Mouse (Mus musculus): ENCODE data around the gene Mgat5. TPM values are rescaled to one million over a fixed set of nuclear protein-coding genes. Genes with fewer than 3 reads are reported as not detected.
A peak's percentile ranks its signal among the peaks of the same experiment; 100 is the strongest.

The Mgat5 gene
- total RNA-seq, 2 experiments from 2014 or later: 0.79 to 1.5 TPM

- no peak for TF ChIP-seq CTCF (IDR thresholded peaks at IDR 0.05)
- no peak overlapping the region for H3K27ac ChIP-seq
- no peak for DNase-seq
- no peak overlapping the region for H3K4me3 ChIP-seq
- intact Hi-C loops (cut with DNase I): no loop called here
Measured at GRCm38 (mm10) chr1:127347878-127348620, 143.2 kb downstream of the Mgat5 start.

- DNase-seq: peak; percentile 34
- intact Hi-C loops (cut with DNase I): no loop called here
- no peak for TF ChIP-seq CTCF (IDR thresholded peaks at IDR 0.05)
- H3K27ac ChIP-seq: no peak overlapping the region
- no peak overlapping the region for H3K4me3 ChIP-seq
Measured at GRCm38 (mm10) chr1:127348642-127349341, 144.0 kb downstream of the Mgat5 start.

- no peak overlapping the region for H3K4me3 ChIP-seq
- intact Hi-C loops (cut with DNase I): no loop called here
- TF ChIP-seq CTCF (IDR thresholded peaks at IDR 0.05): no peak
- DNase-seq: no peak
- H3K27ac ChIP-seq: no peak overlapping the region
Measured at GRCm38 (mm10) chr1:127351380-127352057, 146.7 kb downstream of the Mgat5 start.

- DNase-seq: no peak
- Histone ChIP-seq H3K4me3 (no peak overlapping the region), H3K27ac (no peak overlapping the region)
- intact Hi-C loops (cut with DNase I): no loop called here
- TF ChIP-seq CTCF (IDR thresholded peaks at IDR 0.05): no peak
Measured at GRCm38 (mm10) chr1:127352131-127352793, 147.4 kb downstream of the Mgat5 start.

GRCm38 (mm10) chr1:127353408-127353807, 148.6 kb downstream of the Mgat5 start:
- H3K4me3 ChIP-seq: no peak overlapping the region
- DNase-seq: no peak
- no peak for TF ChIP-seq CTCF (IDR thresholded peaks at IDR 0.05)
- H3K27ac ChIP-seq: no peak overlapping the region
- intact Hi-C loops (cut with DNase I): no loop called here

GRCm38 (mm10) chr1:127354152-127354551, 149.3 kb downstream of the Mgat5 start:
- Histone ChIP-seq H3K27ac (no peak overlapping the region), H3K4me3 (no peak overlapping the region)
- TF ChIP-seq CTCF (IDR thresholded peaks at IDR 0.05): no peak
- no peak for DNase-seq
- intact Hi-C loops (cut with DNase I): no loop called here

- no peak for TF ChIP-seq CTCF (IDR thresholded peaks at IDR 0.05)
- no peak overlapping the region for H3K4me3 ChIP-seq
- intact Hi-C loops (cut with DNase I): no loop called here
- no peak overlapping the region for H3K27ac ChIP-seq
- no peak for DNase-seq
Measured at GRCm38 (mm10) chr1:127355034-127355433, 150.2 kb downstream of the Mgat5 start.

- Histone ChIP-seq H3K27ac (no peak overlapping the region), H3K4me3 (no peak overlapping the region)
- peak; percentile 22 for DNase-seq
- intact Hi-C loops (cut with DNase I): no loop called here
- no peak for TF ChIP-seq CTCF (IDR thresholded peaks at IDR 0.05)
Measured at GRCm38 (mm10) chr1:127363638-127364037, 158.8 kb downstream of the Mgat5 start.

- intact Hi-C loops (cut with DNase I): no loop called here
- no peak for TF ChIP-seq CTCF (IDR thresholded peaks at IDR 0.05)
- Histone ChIP-seq H3K27ac (no peak overlapping the region), H3K4me3 (no peak overlapping the region)
- no peak for DNase-seq
Measured at GRCm38 (mm10) chr1:127365706-127366105, 160.9 kb downstream of the Mgat5 start.

- no peak overlapping the region for H3K4me3 ChIP-seq
- intact Hi-C loops (cut with DNase I): no loop called here
- DNase-seq: no peak
- no peak for TF ChIP-seq CTCF (IDR thresholded peaks at IDR 0.05)
- H3K27ac ChIP-seq: no peak overlapping the region
Measured at GRCm38 (mm10) chr1:127366111-127366510, 161.3 kb downstream of the Mgat5 start.

- Histone ChIP-seq H3K27ac (no peak overlapping the region), H3K4me3 (no peak overlapping the region)
- no peak for DNase-seq
- TF ChIP-seq CTCF (IDR thresholded peaks at IDR 0.05): no peak
- intact Hi-C loops (cut with DNase I): no loop called here
Measured at GRCm38 (mm10) chr1:127368513-127368912, 163.7 kb downstream of the Mgat5 start.

- no peak overlapping the region for H3K27ac ChIP-seq
- no peak for TF ChIP-seq CTCF (IDR thresholded peaks at IDR 0.05)
- DNase-seq: no peak
- H3K4me3 ChIP-seq: no peak overlapping the region
- intact Hi-C loops (cut with DNase I): no loop called here
Measured at GRCm38 (mm10) chr1:127369538-127369937, 164.7 kb downstream of the Mgat5 start.

GRCm38 (mm10) chr1:127372096-127372495, 167.3 kb downstream of the Mgat5 start:
- H3K27ac ChIP-seq: no peak overlapping the region
- DNase-seq: no peak
- no peak for TF ChIP-seq CTCF (IDR thresholded peaks at IDR 0.05)
- H3K4me3 ChIP-seq: no peak overlapping the region
- intact Hi-C loops (cut with DNase I): no loop called here
